Mouse (Mus musculus): ENCODE data around the gene Cebpz. TPM values are rescaled to one million over a fixed set of nuclear protein-coding genes. Genes with fewer than 3 reads are reported as not detected.

Gene Cebpz
- polyA plus RNA-seq, 1 experiment, result 6.3 TPM

DNA sequence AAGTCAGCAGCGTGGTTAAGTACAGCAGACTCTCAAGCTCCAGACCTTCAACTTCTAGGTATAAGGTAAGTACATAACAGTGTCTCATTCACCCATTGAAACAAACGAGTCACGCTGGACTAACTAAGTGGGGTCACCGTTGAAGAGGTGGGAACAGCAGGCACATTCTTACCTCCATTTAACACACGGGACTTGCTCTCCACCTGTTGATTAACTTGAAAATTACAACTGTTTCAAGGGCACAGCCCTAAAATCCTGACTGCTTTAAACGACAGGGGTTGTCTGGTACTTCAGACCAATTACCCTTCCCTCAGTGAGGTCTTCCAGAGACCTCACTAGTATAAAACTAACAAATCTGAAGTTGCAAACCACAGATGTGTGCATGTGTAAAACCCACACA lies 22.6 kb upstream of the Cebpz start:
- Histone ChIP-seq H3K27ac (ENCODE audit: insufficient read depth, low read length) (no peak overlapping the region), H3K27me3 (ENCODE audit: control insufficient read depth, insufficient read depth, low read length) (no peaks in the 10 kb centered on the region), H3K4me3 (ENCODE audit: extremely low read depth, insufficient read depth, insufficient read length) (no peak overlapping the region), H3K4me1 (ENCODE audit: control insufficient read depth, insufficient read depth, insufficient read length) (no peaks in the 10 kb centered on the region), H3K36me3 (ENCODE audit: control insufficient read depth, insufficient read depth, low read length) (peaks cover 7% of the 10 kb centered on the region; the same call in 1 of the 2 replicates)
- no peak for DNase-seq (ENCODE audit: low read depth in 1 of 2, low spot score in 2 of 2)
- TF ChIP-seq POLR2A (IDR thresholded peaks at IDR 0.05; ENCODE audit: low read depth, low read length), result no peak
- no peak for TF ChIP-seq CTCF (IDR thresholded peaks at IDR 0.05; ENCODE audit: extremely low read depth, insufficient read depth, insufficient read length, insufficient replicate concordance)
- WGBS, result 82% methylated on average over 6 of the region's 6 CpGs

DNA sequence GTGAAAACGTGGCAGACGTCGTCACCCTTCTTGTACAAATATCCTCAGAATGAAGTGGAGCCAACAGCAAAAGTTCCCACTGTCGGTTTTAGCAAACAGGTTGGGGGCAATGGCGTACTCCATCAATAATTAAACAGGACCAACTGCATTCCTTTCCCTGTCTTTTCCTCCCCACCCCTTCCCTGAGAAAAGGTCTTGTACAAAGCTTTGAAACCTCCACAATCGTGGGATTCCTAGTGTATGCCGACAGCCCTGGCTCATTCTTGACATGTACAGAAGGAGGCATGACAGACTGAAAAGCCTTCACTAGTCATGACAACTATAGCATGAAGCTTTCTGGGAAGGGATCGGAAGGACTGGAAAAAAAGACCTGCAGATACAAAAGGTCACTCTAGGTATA lies 16.4 kb upstream of the Cebpz start:
- no peaks in the 10 kb centered on the region for H3K4me1 ChIP-seq (ENCODE audit: control insufficient read depth, insufficient read depth, insufficient read length)
- H3K27me3 ChIP-seq (ENCODE audit: control insufficient read depth, insufficient read depth, low read length), result no peaks in the 10 kb centered on the region
- TF ChIP-seq CTCF (IDR thresholded peaks at IDR 0.05; ENCODE audit: extremely low read depth, insufficient read depth, insufficient read length, insufficient replicate concordance) (no peak), POLR2A (IDR thresholded peaks at IDR 0.05; ENCODE audit: low read depth, low read length) (no peak)
- WGBS, result 95% methylated on average over 8 of the region's 8 CpGs
- H3K4me3 ChIP-seq (ENCODE audit: extremely low read depth, insufficient read depth, insufficient read length), result no peak overlapping the region
- DNase-seq (ENCODE audit: low read depth in 1 of 2, low spot score in 2 of 2), result no peak
- H3K36me3 ChIP-seq (ENCODE audit: control insufficient read depth, insufficient read depth, low read length), result peaks cover 12% of the 10 kb centered on the region; the same call in 1 of the 2 replicates
- no peak overlapping the region for H3K27ac ChIP-seq (ENCODE audit: insufficient read depth, low read length)

- WGBS, result 88% methylated on average over 5 of the region's 5 CpGs
- Histone ChIP-seq H3K4me3 (ENCODE audit: extremely low read depth, insufficient read depth, insufficient read length) (no peak overlapping the region), H3K27me3 (ENCODE audit: control insufficient read depth, insufficient read depth, low read length) (no peaks in the 10 kb centered on the region), H3K36me3 (ENCODE audit: control insufficient read depth, insufficient read depth, low read length) (peaks cover 12% of the 10 kb centered on the region; the same call in 1 of the 2 replicates), H3K4me1 (ENCODE audit: control insufficient read depth, insufficient read depth, insufficient read length) (no peaks in the 10 kb centered on the region), H3K27ac (ENCODE audit: insufficient read depth, low read length) (no peak overlapping the region)
- no peak for DNase-seq (ENCODE audit: low read depth in 1 of 2, low spot score in 2 of 2)
- TF ChIP-seq POLR2A (IDR thresholded peaks at IDR 0.05; ENCODE audit: low read depth, low read length) (no peak), CTCF (IDR thresholded peaks at IDR 0.05; ENCODE audit: extremely low read depth, insufficient read depth, insufficient read length, insufficient replicate concordance) (no peak)
Measured at GRCm38 (mm10) chr17:78952070-78952469, 15.2 kb upstream of the Cebpz start.

DNA sequence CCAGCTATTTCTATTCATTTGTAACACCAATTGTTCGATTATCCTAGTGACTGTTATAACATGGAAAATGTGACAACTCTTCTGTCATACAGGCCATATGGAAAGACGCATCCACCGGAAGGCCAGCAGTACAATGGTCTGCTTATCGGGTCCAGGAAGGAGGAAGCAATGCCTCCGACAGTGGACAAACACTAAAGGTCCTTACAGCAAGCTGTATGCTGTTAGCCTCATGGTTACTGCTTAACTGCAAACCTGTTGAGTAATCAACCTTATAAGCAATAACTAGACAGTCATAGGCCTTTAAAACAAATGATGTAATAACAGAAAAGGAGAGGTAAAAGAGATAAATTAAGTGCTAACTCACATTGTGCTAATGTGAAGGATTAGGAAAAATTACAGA lies 14.4 kb upstream of the Cebpz start:
- no peak for TF ChIP-seq CTCF (IDR thresholded peaks at IDR 0.05; ENCODE audit: extremely low read depth, insufficient read depth, insufficient read length, insufficient replicate concordance)
- Histone ChIP-seq H3K4me1 (ENCODE audit: control insufficient read depth, insufficient read depth, insufficient read length) (no peaks in the 10 kb centered on the region), H3K36me3 (ENCODE audit: control insufficient read depth, insufficient read depth, low read length) (peaks cover 12% of the 10 kb centered on the region; the same call in 1 of the 2 replicates), H3K27ac (ENCODE audit: insufficient read depth, low read length) (no peak overlapping the region), H3K4me3 (ENCODE audit: extremely low read depth, insufficient read depth, insufficient read length) (no peak overlapping the region), H3K27me3 (ENCODE audit: control insufficient read depth, insufficient read depth, low read length) (no peaks in the 10 kb centered on the region)
- WGBS, result 94% methylated on average over 5 of the region's 5 CpGs
- no peak for DNase-seq (ENCODE audit: low read depth in 1 of 2, low spot score in 2 of 2)

DNA sequence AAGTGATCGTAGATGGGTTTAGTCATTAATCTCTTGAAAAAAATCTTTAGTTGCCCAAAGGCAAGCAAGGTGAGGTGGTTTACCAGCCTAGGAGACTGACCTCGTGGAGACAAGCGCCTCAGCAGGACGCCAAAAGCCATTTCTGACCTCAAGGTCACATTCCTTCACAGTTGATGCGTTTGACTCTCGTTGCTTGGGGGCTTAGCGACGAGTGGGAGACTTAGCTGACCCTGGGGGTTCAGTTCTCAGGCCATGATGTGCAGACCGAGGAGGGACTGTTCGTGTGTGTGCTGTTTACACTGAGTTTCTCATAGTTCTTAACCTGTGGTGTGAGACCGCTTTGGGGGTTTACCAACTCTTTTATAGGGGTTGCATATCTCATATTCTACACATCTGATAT lies 5.7 kb upstream of the Cebpz start:
- 93% methylated on average over 11 of the region's 11 CpGs for WGBS
- no peak overlapping the region for H3K4me3 ChIP-seq (ENCODE audit: extremely low read depth, insufficient read depth, insufficient read length)
- H3K4me1 ChIP-seq (ENCODE audit: control insufficient read depth, insufficient read depth, insufficient read length), result 0 out of 2 replicates have a peak, but pooled peaks cover under 1% of the 10 kb centered on the region
- TF ChIP-seq CTCF (IDR thresholded peaks at IDR 0.05; ENCODE audit: extremely low read depth, insufficient read depth, insufficient read length, insufficient replicate concordance), result no peak
- no peak for TF ChIP-seq POLR2A (IDR thresholded peaks at IDR 0.05; ENCODE audit: low read depth, low read length)
- no peaks in the 10 kb centered on the region for H3K27me3 ChIP-seq (ENCODE audit: control insufficient read depth, insufficient read depth, low read length)
- H3K36me3 ChIP-seq (ENCODE audit: control insufficient read depth, insufficient read depth, low read length), result peaks cover 7% of the 10 kb centered on the region
- no peak overlapping the region for H3K27ac ChIP-seq (ENCODE audit: insufficient read depth, low read length)
- no peak for DNase-seq (ENCODE audit: low read depth in 1 of 2, low spot score in 2 of 2)

DNA sequence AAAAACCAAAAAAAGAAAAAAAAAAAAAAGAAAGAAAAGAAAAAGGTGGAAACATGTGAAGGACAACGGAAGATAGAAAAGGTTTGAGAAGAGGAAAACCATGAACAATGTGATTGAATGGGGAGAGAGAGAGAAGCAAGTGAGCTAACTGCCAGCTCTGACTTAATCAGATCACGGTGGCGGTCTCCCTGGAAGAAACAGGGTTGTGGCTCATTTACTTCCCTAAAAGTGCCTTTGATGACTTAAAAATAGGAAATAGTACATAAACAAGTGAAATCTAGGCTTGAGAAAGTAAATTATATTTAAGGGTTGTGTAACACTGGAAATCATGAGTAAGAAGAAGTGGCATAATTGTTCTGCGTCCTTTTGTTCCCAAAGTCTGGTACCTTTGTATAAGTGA lies 2.1 kb upstream of the Cebpz start:
- 73% methylated on average over 4 of the region's 4 CpGs for WGBS
- Histone ChIP-seq H3K36me3 (ENCODE audit: control insufficient read depth, insufficient read depth, low read length) (peaks cover 10% of the 10 kb centered on the region), H3K4me3 (ENCODE audit: extremely low read depth, insufficient read depth, insufficient read length) (no peak overlapping the region), H3K27me3 (ENCODE audit: control insufficient read depth, insufficient read depth, low read length) (no peaks in the 10 kb centered on the region), H3K27ac (ENCODE audit: insufficient read depth, low read length) (no peak overlapping the region), H3K4me1 (ENCODE audit: control insufficient read depth, insufficient read depth, insufficient read length) (peaks cover 3% of the 10 kb centered on the region; the same call in 1 of the 2 replicates)
- TF ChIP-seq POLR2A (IDR thresholded peaks at IDR 0.05; ENCODE audit: low read depth, low read length) (no peak), CTCF (IDR thresholded peaks at IDR 0.05; ENCODE audit: extremely low read depth, insufficient read depth, insufficient read length, insufficient replicate concordance) (no peak)
- no peak for DNase-seq (ENCODE audit: low read depth in 1 of 2, low spot score in 2 of 2)

GRCm38 (mm10) chr17:78937229-78937853 lies 475 bp upstream of the Cebpz start:
- TF ChIP-seq POLR2A (IDR thresholded peaks at IDR 0.05; ENCODE audit: low read depth, low read length) (no peak), CTCF (IDR thresholded peaks at IDR 0.05; ENCODE audit: extremely low read depth, insufficient read depth, insufficient read length, insufficient replicate concordance) (no peak)
- H3K27ac ChIP-seq (ENCODE audit: insufficient read depth, low read length), result no peak overlapping the region; the same call in 1 of the 2 replicates
- WGBS, result 14% methylated on average over 26 of the region's 26 CpGs
- DNase-seq (ENCODE audit: low read depth in 1 of 2, low spot score in 2 of 2), result no peak
- H3K27me3 ChIP-seq (ENCODE audit: control insufficient read depth, insufficient read depth, low read length), result no peaks in the 10 kb centered on the region
- peak overlapping the region; percentile 78 for H3K4me3 ChIP-seq (ENCODE audit: extremely low read depth, insufficient read depth, insufficient read length)
- H3K36me3 ChIP-seq (ENCODE audit: control insufficient read depth, insufficient read depth, low read length), result peaks cover 9% of the 10 kb centered on the region
- peaks cover 3% of the 10 kb centered on the region; the same call in 1 of the 2 replicates for H3K4me1 ChIP-seq (ENCODE audit: control insufficient read depth, insufficient read depth, insufficient read length)
